Mouse (Mus musculus) heart, postnatal 0 days (tissue): ENCODE results near the gene Serhl. TPM values are rescaled to one million over a fixed set of nuclear protein-coding genes. Genes with fewer than 3 reads are reported as not detected.

Experiments
- ATAC-seq: fragments of 200-750 bp; cut with Nextera tagmentation; 2 replicates; pipeline ENCODE4 v1.8.0; 2017; ENCODE audit warnings: low read depth, moderate number of reproducible peaks, moderate library complexity; ENCODE audit not compliant: insufficient read depth
- DNase-seq: peaks from one replicate; pipeline ENCODE4 v3.0.0-alpha.2; 2016; ENCODE audit warnings: low spot score
- H3K27ac ChIP-seq: fragments of 300-500 bp; sonication (generic); 2 replicates; pipeline ENCODE4 v1.5.1; 2014; ENCODE audit warnings: low read depth, mild to moderate bottlenecking
- H3K27me3 ChIP-seq: fragments of 300-500 bp; sonication (generic); 2 replicates; pipeline ENCODE4 v1.6.1; 2014; ENCODE audit warnings: low read length, mixed read lengths; ENCODE audit not compliant: control insufficient read depth, insufficient read depth
- H3K36me3 ChIP-seq: fragments of 300-500 bp; sonication (generic); replicated peaks from 2 replicates; pipeline ENCODE4 v1.6.1; 2014; ENCODE audit warnings: low read length, mixed read lengths; ENCODE audit not compliant: control insufficient read depth, insufficient read depth
- H3K4me1 ChIP-seq: fragments of 300-500 bp; sonication (generic); 2 replicates; pipeline ENCODE4 v1.6.1; 2014; ENCODE audit warnings: antibody characterized with exemption; ENCODE audit not compliant: control insufficient read depth, insufficient read depth
- H3K4me2 ChIP-seq: fragments of 300-500 bp; sonication (generic); 2 replicates; pipeline ENCODE4 v1.6.1; 2014; ENCODE audit warnings: low read depth, mild to moderate bottlenecking, low read length, moderate library complexity
- H3K4me3 ChIP-seq: fragments of 300-500 bp; sonication (generic); 2 replicates; pipeline ENCODE4 v1.5.1; 2014; ENCODE audit warnings: low read depth, low read length
- H3K9ac ChIP-seq: fragments of 300-500 bp; sonication (generic); replicated peaks from 2 replicates; pipeline ENCODE4 v1.6.1; 2014; ENCODE audit warnings: low read depth, low read length, mixed read lengths
- H3K9me3 ChIP-seq: fragments of 300-500 bp; sonication (generic); replicated peaks from 2 replicates; pipeline ENCODE4 v1.6.1; 2016; ENCODE audit warnings: low read length; ENCODE audit not compliant: control insufficient read depth
- CTCF ChIP-seq: IDR thresholded peaks from 2 replicates; pipeline ENCODE4 v1.5.1; 2016; ENCODE audit warnings: antibody characterized with exemption, control low read depth, low read depth
- EP300 ChIP-seq: IDR thresholded peaks from 2 replicates; pipeline ENCODE4 v1.6.1; 2016; ENCODE audit warnings: antibody characterized with exemption, low read depth
- WGBS: fragments of 180-500 bp; shearing (Covaris S2); extraction: QIAGEN DNeasy Blood & Tissue Kit; methylation state at CpG from one replicate; pipeline ENCODE4 v1.1.7; 2014; 5-methylcytosine and 5-hydroxymethylcytosine counted together
- polyA plus RNA-seq: library from polyadenylated mRNA; unstranded; fragments of >200 nt; fragmentation: Nextera tagmentation; extraction: Ambion mirVana; gene quantifications from 2 replicates; pipeline ENCODE4 v1.2.1, GENCODE M21; 2015
- total RNA-seq: library from RNA; depleted of rRNA; stranded (reverse); fragments of >200 nt; gene quantifications from 2 replicates; pipeline ENCODE4 v1.2.3, GENCODE M21; 2014; ENCODE audit warnings: low replicate concordance

Gene Serhl
- total and polyA plus RNA-seq, 2 experiments from 2014 or later = 84.0 to 110 TPM

GRCm38 (mm10) chr15:83093687-83094086, 4.4 kb downstream of the Serhl start:
- ATAC-seq = no peak
- DNase-seq = no peak
- WGBS = 80% methylated on average over 2 of the region's 2 CpGs

GRCm38 (mm10) chr15:83095950-83096349, 6.6 kb downstream of the Serhl start:
- no peaks in the 10 kb centered on the region for H3K36me3 ChIP-seq
- no peak for DNase-seq
- H3K9me3 ChIP-seq = no peaks in the 10 kb centered on the region
- no peaks in the 10 kb centered on the region for H3K27me3 ChIP-seq
- H3K4me3 ChIP-seq = no peak overlapping the region
- H3K9ac ChIP-seq = no peak overlapping the region
- 29% methylated on average over 2 of the region's 2 CpGs for WGBS
- TF ChIP-seq EP300 (no peak), CTCF (peak; percentile 42)
- no peaks in the 10 kb centered on the region; the same call in 1 of the 2 replicates for H3K4me1 ChIP-seq
- ATAC-seq = no peak
- H3K4me2 ChIP-seq = no peak overlapping the region
- H3K27ac ChIP-seq = no peak overlapping the region

More at GRCm38 (mm10) chr15:83093687-83094086, 4.4 kb downstream of the Serhl start:
- no peak overlapping the region for H3K9ac ChIP-seq
- H3K27me3 ChIP-seq = peaks cover 8% of the 10 kb centered on the region
- no peaks in the 10 kb centered on the region for H3K9me3 ChIP-seq
- no peaks in the 10 kb centered on the region for H3K36me3 ChIP-seq
- no peaks in the 10 kb centered on the region for H3K4me1 ChIP-seq
- no peak overlapping the region for H3K27ac ChIP-seq
- H3K4me3 ChIP-seq = no peak overlapping the region
- no peak overlapping the region for H3K4me2 ChIP-seq
- TF ChIP-seq EP300 (no peak), CTCF (no peak)

- Histone ChIP-seq H3K27ac (peak overlapping the region; percentile 83), H3K9me3 (no peaks in the 10 kb centered on the region), H3K27me3 (no peaks in the 10 kb centered on the region), H3K4me3 (peak overlapping the region; percentile 63), H3K36me3 (peaks cover 11% of the 10 kb centered on the region; the same call in 1 of the 2 replicates), H3K4me1 (no peaks in the 10 kb centered on the region; the same call in 1 of the 2 replicates), H3K4me2 (peak overlapping the region; percentile 89), H3K9ac (peak overlapping the region; percentile 75)
- TF ChIP-seq CTCF (no peak), EP300 (no peak)
- WGBS = 4% methylated on average over 31 of the region's 31 CpGs
- ATAC-seq (peak; percentile 95), DNase-seq (peak; percentile 96)
Observed at GRCm38 (mm10) chr15:83099533-83100331, 10.4 kb downstream of the Serhl start.

GRCm38 (mm10) chr15:83100332-83100662, 11.0 kb downstream of the Serhl start:
- H3K4me2 ChIP-seq = peak overlapping the region; percentile 89
- H3K27me3 ChIP-seq = no peaks in the 10 kb centered on the region
- no peaks in the 10 kb centered on the region for H3K9me3 ChIP-seq
- peaks cover 14% of the 10 kb centered on the region; the same call in 1 of the 2 replicates for H3K36me3 ChIP-seq
- 0% methylated on average over 8 of the region's 8 CpGs for WGBS
- no peak for TF ChIP-seq EP300
- TF ChIP-seq CTCF = no peak
- H3K27ac ChIP-seq = peak overlapping the region; percentile 83
- H3K4me1 ChIP-seq = no peaks in the 10 kb centered on the region; the same call in 1 of the 2 replicates
- peak overlapping the region; percentile 75 for H3K9ac ChIP-seq
- H3K4me3 ChIP-seq = peak overlapping the region; percentile 63
- no peak for DNase-seq
- no peak for ATAC-seq

GRCm38 (mm10) chr15:83103111-83103510, 13.8 kb downstream of the Serhl start:
- Histone ChIP-seq H3K9me3 (no peaks in the 10 kb centered on the region), H3K36me3 (peaks cover 27% of the 10 kb centered on the region; the same call in 1 of the 2 replicates), H3K4me3 (no peak overlapping the region), H3K27me3 (no peaks in the 10 kb centered on the region), H3K9ac (no peak overlapping the region), H3K4me2 (no peak overlapping the region), H3K4me1 (no peaks in the 10 kb centered on the region; the same call in 1 of the 2 replicates), H3K27ac (no peak overlapping the region)
- DNase-seq (no peak), ATAC-seq (no peak)
- WGBS = 54% methylated on average over 1 of the region's 1 CpGs
- TF ChIP-seq CTCF (no peak), EP300 (no peak)
